Mouse (Mus musculus) lung, postnatal 0 days (tissue): ENCODE measurements at regions not wholly inside any gene's neighbourhood (a gene's known extent, or its start where the extent isn't known, plus 50 kb on each side); places are given as distances from the start of the nearest gene placed in this dataset.

ENCODE experiments used
- CTCF ChIP-seq: IDR thresholded peaks from 2 replicates; pipeline ENCODE4 v1.5.1; 2016; ENCODE audit warnings: antibody characterized with exemption, mild to moderate bottlenecking
- EP300 ChIP-seq: IDR thresholded peaks from 2 replicates; pipeline ENCODE4 v1.6.1; 2016; ENCODE audit warnings: antibody characterized with exemption, mild to moderate bottlenecking, control low read depth

GRCm38 (mm10) chr5:106318246-106318645, 139.7 kb downstream of the Barhl2 start:
- no peak for TF ChIP-seq CTCF
- no peak for TF ChIP-seq EP300
